Mouse (Mus musculus): ENCODE data around the gene Atg4d.
"Not testable (repeated sequence)": the region's sequence is repeated elsewhere in the genome, so short reads cannot be mapped to it uniquely, and the experiment has no call there.

GRCm38 (mm10) chr9:21322917-21323297 lies 57.8 kb downstream of the Atg4d start:
- TF ChIP-seq CTCF (IDR thresholded peaks at IDR 0.05; ENCODE audit: low read depth, low read length); POLR2A (IDR thresholded peaks at IDR 0.05; ENCODE audit: borderline replicate concordance, low read depth, low read length): not testable (repeated sequence)
